Mouse (Mus musculus) T-cell, adult 66 days (primary cell): ENCODE measurements around the gene Ppp1r3a. TPM values are rescaled to one million over a fixed set of nuclear protein-coding genes. Genes with fewer than 3 reads are reported as not detected.

Experiments used
- total RNA-seq, 2 experiments: library from RNA; stranded (reverse); gene quantifications; 3 replicates in 1 of 2; 4 replicates in 1 of 2; pipeline ENCODE4 v1.2.4; 2023

Ppp1r3a gene
- total RNA-seq: not detected

GRCm38 (mm10) chr6:14754901-14755591 lies at the start of gene Ppp1r3a:
Gene Ppp1r3a (minus strand): TSS chr6:14755274.

Other genes with a start within 250 kb of the Ppp1r3a start
- not detected for gene Foxp2, start 146.1 kb upstream of the Ppp1r3a start, total RNA-seq